Mouse (Mus musculus) lung, adult 2 months (tissue): ENCODE measurements around the gene Socs3. TPM values are rescaled to one million over a fixed set of nuclear protein-coding genes. Genes with fewer than 3 reads are reported as not detected.

Experiments used
- DNase-seq: peaks from one replicate; pipeline ENCODE4 v3.0.0; 2022
- H3K4me1 ChIP-seq: fragments of 200-500 bp; 2 replicates; pipeline ENCODE4 v1.6.1; 2011; ENCODE audit warnings: low read length; ENCODE audit not compliant: control insufficient read depth, insufficient read depth
- H3K4me3 ChIP-seq: fragments of 200-500 bp; replicated peaks from 2 replicates; pipeline ENCODE3; 2011; ENCODE audit warnings: low read depth, mild to moderate bottlenecking, control low read depth, low read length; ENCODE audit errors: extremely low read depth
- CTCF ChIP-seq: fragments of 200-500 bp; IDR thresholded peaks from 2 replicates; pipeline ENCODE4 v1.5.1; 2011; ENCODE audit warnings: mild to moderate bottlenecking, low read length, control low read depth; ENCODE audit not compliant: insufficient read depth
- POLR2A ChIP-seq: fragments of 200-500 bp; IDR thresholded peaks from 2 replicates; pipeline ENCODE4 v1.6.1; 2011; ENCODE audit warnings: low read depth, mild to moderate bottlenecking, control low read depth, low read length, borderline replicate concordance; ENCODE audit errors: extremely low read depth
- WGBS: fragments of 180-500 bp; shearing (Covaris S2); methylation state at CpG from one replicate; pipeline ENCODE4 v1.1.7; 2018; 5-methylcytosine and 5-hydroxymethylcytosine counted together
- polyA plus RNA-seq: library from polyadenylated mRNA; depleted of rRNA; stranded (reverse); fragments of >200 nt; gene quantifications from 2 replicates; pipeline ENCODE4 v1.2.3, GENCODE M21; 2012

Socs3 gene
- polyA plus RNA-seq, 1 experiment, result 32.1 TPM

GRCm38 (mm10) chr11:117996066-117996465 lies 26.2 kb upstream of the Socs3 start:
- TF ChIP-seq POLR2A, result no peak
- TF ChIP-seq CTCF, result no peak
- peaks cover 68% of the 10 kb centered on the region for H3K4me1 ChIP-seq
- no peak for DNase-seq
- no peak overlapping the region for H3K4me3 ChIP-seq
- WGBS, result 67% methylated on average over 3 of the region's 3 CpGs

GRCm38 (mm10) chr11:117995661-117996060 lies 25.8 kb upstream of the Socs3 start:
- Histone ChIP-seq H3K4me1 (peaks cover 66% of the 10 kb centered on the region), H3K4me3 (no peak overlapping the region)
- no peak for TF ChIP-seq CTCF
- TF ChIP-seq POLR2A, result no peak
- no peak for DNase-seq
- 30% methylated on average over 3 of the region's 3 CpGs for WGBS

GRCm38 (mm10) chr11:117995255-117995654 lies 25.4 kb upstream of the Socs3 start:
- TF ChIP-seq CTCF (no peak), POLR2A (no peak)
- DNase-seq, result no peak

GRCm38 (mm10) chr11:117994250-117995057 lies 24.6 kb upstream of the Socs3 start:
- WGBS, result 23% methylated on average over 9 of the region's 9 CpGs
- Histone ChIP-seq H3K4me3 (no peak overlapping the region), H3K4me1 (peaks cover 60% of the 10 kb centered on the region)
- no peak for TF ChIP-seq CTCF
- no peak for TF ChIP-seq POLR2A
- no peak for DNase-seq

More at GRCm38 (mm10) chr11:117995255-117995654, 25.4 kb upstream of the Socs3 start:
- peaks cover 67% of the 10 kb centered on the region for H3K4me1 ChIP-seq
- WGBS, result 11% methylated on average over 2 of the region's 2 CpGs
- H3K4me3 ChIP-seq, result no peak overlapping the region

- no peak for DNase-seq
- WGBS, result 47% methylated on average over 14 of the region's 14 CpGs
Observed at GRCm38 (mm10) chr11:117993190-117994175, 23.6 kb upstream of the Socs3 start.

GRCm38 (mm10) chr11:117991502-117992470 lies 21.9 kb upstream of the Socs3 start:
- TF ChIP-seq CTCF, result no peak
- TF ChIP-seq POLR2A, result no peak
- no peak for DNase-seq
- no peak overlapping the region for H3K4me3 ChIP-seq
- H3K4me1 ChIP-seq, result peaks cover 58% of the 10 kb centered on the region
- WGBS, result 19% methylated on average over 9 of the region's 9 CpGs

More at GRCm38 (mm10) chr11:117993190-117994175, 23.6 kb upstream of the Socs3 start:
- TF ChIP-seq CTCF, result no peak
- TF ChIP-seq POLR2A, result no peak
- Histone ChIP-seq H3K4me1 (peaks cover 59% of the 10 kb centered on the region), H3K4me3 (no peak overlapping the region)

GRCm38 (mm10) chr11:117989926-117990325 lies 20.1 kb upstream of the Socs3 start:
- Histone ChIP-seq H3K4me1 (peaks cover 52% of the 10 kb centered on the region), H3K4me3 (no peak overlapping the region)
- no peak for DNase-seq
- no peak for TF ChIP-seq POLR2A
- TF ChIP-seq CTCF, result peak; percentile 41; the same call in 1 of the 2 replicates
- WGBS, result 22% methylated on average over 10 of the region's 10 CpGs

GRCm38 (mm10) chr11:117989241-117989640 lies 19.4 kb upstream of the Socs3 start:
- WGBS, result 76% methylated on average over 4 of the region's 4 CpGs
- no peak overlapping the region for H3K4me3 ChIP-seq
- no peak for TF ChIP-seq CTCF
- no peak for TF ChIP-seq POLR2A
- no peak for DNase-seq
- H3K4me1 ChIP-seq, result peaks cover 45% of the 10 kb centered on the region
